Mouse (Mus musculus) telencephalon, adult 2 months (tissue): Measurements from ENCODE around the gene Spag4.

Experiments
- DNase-seq: peaks from one replicate; pipeline ENCODE4 v3.0.0-alpha.2; 2011; ENCODE audit warnings: low read depth, low spot score

Gene Spag4

GRCm38 (mm10) chr2:156065099-156066041 lies at the start of gene Spag4:
Gene Spag4, plus strand, starts transcription at chr2:156065175.
- no peak for DNase-seq

- no peak for DNase-seq
Observed at GRCm38 (mm10) chr2:156018106-156018505, 46.9 kb upstream of the Spag4 start.

GRCm38 (mm10) chr2:156021219-156021618 lies 43.8 kb upstream of the Spag4 start:
- DNase-seq = no peak

GRCm38 (mm10) chr2:156021765-156022164 lies 43.2 kb upstream of the Spag4 start:
- DNase-seq = no peak

- peak; percentile 4 for DNase-seq
Observed at GRCm38 (mm10) chr2:156025482-156025881, 39.5 kb upstream of the Spag4 start.

GRCm38 (mm10) chr2:156039390-156039789 lies 25.6 kb upstream of the Spag4 start:
- no peak for DNase-seq

GRCm38 (mm10) chr2:156042903-156043302 lies 22.1 kb upstream of the Spag4 start:
- no peak for DNase-seq

GRCm38 (mm10) chr2:156047929-156048328 lies 17.0 kb upstream of the Spag4 start:
- DNase-seq = no peak

- DNase-seq = no peak
Observed at GRCm38 (mm10) chr2:156052816-156053215, 12.2 kb upstream of the Spag4 start, which contains the start of gene Fer1l4. Gene Fer1l4, minus strand, starts transcription at chr2:156052947.

- DNase-seq = no peak
Observed at GRCm38 (mm10) chr2:156066126-156066525, 1.2 kb downstream of the Spag4 start.

GRCm38 (mm10) chr2:156067916-156068315 lies 2.9 kb downstream of the Spag4 start:
- no peak for DNase-seq

GRCm38 (mm10) chr2:156071236-156071635 lies 6.3 kb downstream of the Spag4 start:
- no peak for DNase-seq

GRCm38 (mm10) chr2:156073725-156074124 lies 8.8 kb downstream of the Spag4 start:
- DNase-seq = no peak

- no peak for DNase-seq
Observed at GRCm38 (mm10) chr2:156077461-156077860, 12.5 kb downstream of the Spag4 start.

- DNase-seq = no peak
Observed at GRCm38 (mm10) chr2:156078421-156079182, 13.6 kb downstream of the Spag4 start.

- no peak for DNase-seq
Observed at GRCm38 (mm10) chr2:156079183-156079560, 14.2 kb downstream of the Spag4 start.

- DNase-seq = no peak
Observed at GRCm38 (mm10) chr2:156079674-156080073, 14.7 kb downstream of the Spag4 start.

GRCm38 (mm10) chr2:156080391-156080790 lies 15.4 kb downstream of the Spag4 start:
- no peak for DNase-seq

- no peak for DNase-seq
Observed at GRCm38 (mm10) chr2:156084541-156084940, 19.6 kb downstream of the Spag4 start.

- DNase-seq = no peak
Observed at GRCm38 (mm10) chr2:156087391-156088110, 22.6 kb downstream of the Spag4 start.

- no peak for DNase-seq
Observed at GRCm38 (mm10) chr2:156089799-156090198, 24.8 kb downstream of the Spag4 start.

- DNase-seq = no peak
Observed at GRCm38 (mm10) chr2:156091926-156092325, 27.0 kb downstream of the Spag4 start.
